Mouse (Mus musculus): ENCODE data around the gene Vps11. TPM values are rescaled to one million over a fixed set of nuclear protein-coding genes. Genes with fewer than 3 reads are reported as not detected.

Vps11 gene
- polyA plus RNA-seq, 1 experiment: 22.8 TPM

Other genes with a start within 250 kb of the Vps11 start
- gene Gm49380, start 248.2 kb downstream of the Vps11 start, polyA plus RNA-seq (2012; rRNA removed): not detected in 2 replicates
- gene Rnf26, start 248.2 kb downstream of the Vps11 start, polyA plus RNA-seq (2012; rRNA removed): 26.0 and 26.8 TPM in 2 replicates
- gene Mcam, start 227.2 kb downstream of the Vps11 start, polyA plus RNA-seq (2012; rRNA removed): 32.1 and 37.5 TPM in 2 replicates
- gene Cbl, start 127.6 kb downstream of the Vps11 start, polyA plus RNA-seq (2012; rRNA removed): 6.8 and 12.1 TPM in 2 replicates
- not detected in 2 replicates for gene Ccdc153, start 121.0 kb downstream of the Vps11 start, polyA plus RNA-seq (2012; rRNA removed)
- gene Pdzd3, start 110.2 kb downstream of the Vps11 start, polyA plus RNA-seq (2012; rRNA removed): 30.2 and 32.2 TPM in 2 replicates
- 10.7 and 14.5 TPM in 2 replicates for gene Nlrx1, start 93.1 kb downstream of the Vps11 start, polyA plus RNA-seq (2012; rRNA removed)
- 2.1 and 2.7 TPM in 2 replicates for gene Abcg4, start 73.1 kb downstream of the Vps11 start, polyA plus RNA-seq (2012; rRNA removed)
- gene Hinfp, start 56.0 kb downstream of the Vps11 start, polyA plus RNA-seq (2012; rRNA removed): 18.4 and 32.8 TPM in 2 replicates
- 114 and 159 TPM in 2 replicates for gene C2cd2l, start 41.4 kb downstream of the Vps11 start, polyA plus RNA-seq (2012; rRNA removed)
- gene Dpagt1, start 35.7 kb downstream of the Vps11 start, polyA plus RNA-seq (2012; rRNA removed): 71.4 and 79.3 TPM in 2 replicates
- 149 and 167 TPM in 2 replicates for gene H2afx, start 27.0 kb downstream of the Vps11 start, polyA plus RNA-seq (2012; rRNA removed)
- 51.9 and 52.9 TPM in 2 replicates for gene Hmbs, start 17.4 kb downstream of the Vps11 start, polyA plus RNA-seq (2012; rRNA removed)
- gene Hyou1, start 17.8 kb upstream of the Vps11 start, polyA plus RNA-seq (2012; rRNA removed): 82.2 and 92.0 TPM in 2 replicates
- 48.9 and 60.6 TPM in 2 replicates for gene Slc37a4, start 35.2 kb upstream of the Vps11 start, polyA plus RNA-seq (2012; rRNA removed)
- 281 and 376 TPM in 2 replicates for gene Rps25, start 45.5 kb upstream of the Vps11 start, polyA plus RNA-seq (2012; rRNA removed)
- gene Trappc4, start 45.9 kb upstream of the Vps11 start, polyA plus RNA-seq (2012; rRNA removed): 61.2 and 67.8 TPM in 2 replicates
- 18.0 and 30.4 TPM in 2 replicates for gene Ccdc84, start 56.9 kb upstream of the Vps11 start, polyA plus RNA-seq (2012; rRNA removed)
- not detected in 2 replicates for gene Foxr1, start 79.5 kb upstream of the Vps11 start, polyA plus RNA-seq (2012; rRNA removed)
- not detected in 2 replicates for gene Upk2, start 93.3 kb upstream of the Vps11 start, polyA plus RNA-seq (2012; rRNA removed)
- 10.0 and 13.4 TPM in 2 replicates for gene Bcl9l, start 121.2 kb upstream of the Vps11 start, polyA plus RNA-seq (2012; rRNA removed)
- 8.9 and 10.7 TPM in 2 replicates for gene Cxcr5, start 200.2 kb upstream of the Vps11 start, polyA plus RNA-seq (2012; rRNA removed)
- 10.8 and 17.3 TPM in 2 replicates for gene Ddx6, start 243.2 kb upstream of the Vps11 start, polyA plus RNA-seq (2012; rRNA removed)

Data from large intestine, adult 2 months (tissue).